Mouse (Mus musculus): ENCODE measurements around the gene Tspan14.

Tspan14 gene

DNA sequence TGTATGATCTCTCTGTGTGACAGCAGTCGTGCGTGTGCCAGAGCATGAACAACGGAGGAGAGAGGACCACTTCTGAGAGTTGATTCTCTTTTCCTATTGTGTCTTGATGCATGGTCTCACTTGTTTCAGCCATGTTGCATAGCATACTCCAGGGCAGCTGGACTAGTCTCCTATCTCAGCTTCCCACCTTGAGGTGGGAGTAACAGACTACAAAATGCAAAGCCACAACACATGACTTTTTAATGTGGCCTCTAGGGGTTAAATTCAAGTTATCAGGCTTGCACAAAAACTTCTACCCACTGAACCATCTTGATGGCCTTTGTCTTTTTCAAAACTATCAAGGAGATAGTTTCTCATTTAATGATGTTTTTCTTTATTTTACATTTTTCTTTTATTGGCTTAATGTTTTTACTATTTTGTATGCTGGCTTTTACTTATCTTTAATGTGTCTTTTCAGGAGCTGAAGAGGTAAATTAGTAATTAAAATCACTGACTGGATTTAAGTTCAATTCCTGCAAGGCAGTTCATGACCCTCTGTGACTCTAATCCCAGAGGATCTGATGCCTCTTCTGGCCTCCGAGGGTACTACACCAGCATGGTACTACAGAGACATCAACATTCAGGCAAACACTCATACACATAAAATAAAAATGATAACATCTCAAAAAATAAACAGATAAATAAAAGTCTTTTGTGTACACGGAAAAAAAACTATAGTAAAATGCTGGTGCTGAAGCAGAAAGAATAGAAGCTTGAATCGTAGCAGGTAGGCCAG lies 80.0 kb downstream of the Tspan14 start:
- DNase-seq (ENCODE audit: extremely low spot score, low read depth, low spot score) = no peak

DNA sequence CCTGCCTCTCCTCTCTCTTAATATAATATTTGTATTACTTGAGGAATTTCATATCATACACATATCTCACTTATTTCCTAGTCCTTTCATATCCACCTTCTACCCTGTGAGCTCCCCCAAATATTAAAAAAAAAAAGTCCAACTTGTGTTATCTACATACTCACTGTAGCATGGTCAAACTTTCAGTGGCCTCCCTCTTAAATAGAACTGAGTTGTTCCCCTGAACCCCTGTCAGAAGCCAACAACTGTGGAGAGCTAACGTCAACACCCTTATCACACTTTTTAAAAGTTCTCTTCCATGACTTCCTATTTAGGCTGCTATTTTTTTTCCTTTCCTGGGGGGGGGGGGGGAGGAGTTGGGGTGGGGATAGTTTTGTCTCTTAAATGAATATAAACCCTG lies 80.9 kb downstream of the Tspan14 start:
- no peak for DNase-seq (ENCODE audit: extremely low spot score, low read depth, low spot score)

DNA sequence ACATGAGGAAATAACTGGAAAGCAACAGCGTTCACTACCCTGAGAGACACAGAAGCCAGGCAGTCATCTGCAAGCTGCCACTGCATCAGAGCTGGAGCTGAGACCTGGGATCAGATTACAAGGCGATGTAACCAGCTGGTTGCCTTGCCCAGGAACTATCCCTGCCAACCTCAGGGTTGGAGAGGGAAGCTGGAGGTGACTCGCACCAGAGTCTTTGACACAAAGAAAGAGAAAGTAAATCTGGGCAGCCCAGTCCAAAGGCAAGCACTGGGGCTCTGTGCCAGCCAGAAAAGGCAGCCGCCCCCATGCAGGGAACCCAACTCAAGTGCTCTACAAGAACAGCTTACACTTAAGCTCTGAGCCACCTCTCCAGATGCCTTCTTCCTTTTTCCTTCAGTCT lies 81.4 kb downstream of the Tspan14 start:
- DNase-seq (ENCODE audit: extremely low spot score, low read depth, low spot score) = no peak

DNA sequence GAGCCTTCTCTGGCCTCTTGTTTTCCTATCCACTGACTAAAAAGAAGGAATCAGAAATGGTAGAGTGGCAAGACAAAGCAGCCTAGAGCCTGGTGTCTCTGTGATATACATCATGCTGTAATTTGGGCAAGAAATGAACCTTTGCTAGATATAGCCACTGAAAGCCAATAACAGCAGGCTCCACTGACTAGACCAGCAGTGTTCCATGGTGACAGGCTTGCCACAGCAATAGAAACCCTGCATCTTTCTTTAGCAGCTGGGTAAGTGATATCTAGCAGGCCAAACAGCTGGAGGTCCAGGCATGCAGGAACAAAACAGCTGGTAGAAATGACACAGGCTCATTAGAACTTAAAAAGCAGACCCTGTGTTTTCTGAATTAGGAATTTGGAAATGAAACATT lies 92.0 kb downstream of the Tspan14 start:
- DNase-seq (ENCODE audit: extremely low spot score, low read depth, low spot score) = no peak

DNA sequence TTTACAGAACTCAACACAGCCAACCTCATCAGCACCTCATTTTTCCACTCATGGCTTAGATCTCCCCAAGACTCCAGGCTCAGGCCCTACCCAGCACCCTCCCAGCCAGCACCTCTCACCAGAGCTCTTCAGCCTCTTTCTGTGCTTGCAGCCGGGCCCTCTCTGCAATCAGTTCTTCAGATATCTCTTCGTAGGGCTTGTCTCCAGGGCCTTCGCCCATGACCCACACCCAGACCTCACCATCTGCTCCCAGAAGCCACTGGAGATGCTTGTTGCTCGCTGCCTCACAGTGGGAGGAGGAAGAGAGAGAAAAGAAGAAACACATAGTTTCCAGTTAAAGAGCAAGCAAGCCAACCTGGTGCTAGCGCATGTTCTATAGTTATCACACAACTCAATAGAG lies 92.6 kb downstream of the Tspan14 start:
- DNase-seq (ENCODE audit: extremely low spot score, low read depth, low spot score) = no peak

DNA sequence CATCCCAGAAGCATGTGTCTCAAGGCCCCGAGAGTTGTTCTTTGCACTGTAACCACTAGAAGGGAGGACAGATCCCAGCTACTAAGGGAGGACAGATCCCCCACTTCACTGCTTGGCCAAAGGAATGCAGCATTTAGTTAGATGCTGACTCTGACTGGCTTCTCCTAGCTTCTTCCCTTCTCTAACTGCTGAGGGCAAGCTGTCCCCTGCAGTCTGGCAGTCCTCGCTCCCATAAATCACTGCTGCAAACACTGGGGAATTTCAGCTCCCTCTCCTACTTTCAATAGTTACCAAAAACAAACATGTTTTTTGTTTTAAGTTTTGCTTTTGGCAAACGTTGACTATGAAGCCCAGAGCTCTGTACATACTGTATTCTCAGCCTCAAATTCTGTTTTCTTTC lies 96.0 kb downstream of the Tspan14 start:
- DNase-seq (ENCODE audit: extremely low spot score, low read depth, low spot score) = no peak

DNA sequence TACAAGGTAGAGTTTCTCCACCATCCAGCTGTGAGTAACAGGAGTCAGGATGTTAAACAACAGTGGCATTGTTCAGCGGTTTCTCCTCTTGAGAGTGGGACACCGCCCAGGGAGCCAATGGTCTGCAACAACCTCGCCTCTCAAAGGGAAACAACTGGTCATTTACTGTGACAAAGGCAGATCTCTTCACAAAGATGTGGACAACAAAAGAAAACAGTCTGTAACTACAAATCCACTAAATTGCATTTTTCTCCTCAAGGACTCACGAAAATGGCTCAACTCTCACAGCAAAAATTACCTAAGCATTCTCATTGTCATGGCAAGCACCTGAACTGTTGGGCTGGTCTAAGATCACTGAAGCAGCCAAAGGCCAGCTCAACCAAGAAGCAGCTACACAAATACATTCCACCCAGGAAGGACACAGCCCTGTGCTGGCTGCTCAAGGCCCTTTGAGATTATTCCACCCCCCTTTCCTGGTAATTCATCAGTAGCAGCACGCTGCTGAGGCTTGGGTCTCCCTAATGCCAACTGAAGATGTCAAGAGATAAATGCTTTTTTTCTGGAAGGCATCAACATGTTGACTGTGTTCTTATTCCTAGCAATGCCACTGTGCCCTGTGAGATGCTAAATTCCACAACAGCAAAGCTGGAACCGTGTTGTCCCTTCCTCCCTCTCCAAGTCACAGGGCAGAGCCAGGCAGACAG lies 101.6 kb downstream of the Tspan14 start:
- DNase-seq (ENCODE audit: extremely low spot score, low read depth, low spot score) = no peak

DNA sequence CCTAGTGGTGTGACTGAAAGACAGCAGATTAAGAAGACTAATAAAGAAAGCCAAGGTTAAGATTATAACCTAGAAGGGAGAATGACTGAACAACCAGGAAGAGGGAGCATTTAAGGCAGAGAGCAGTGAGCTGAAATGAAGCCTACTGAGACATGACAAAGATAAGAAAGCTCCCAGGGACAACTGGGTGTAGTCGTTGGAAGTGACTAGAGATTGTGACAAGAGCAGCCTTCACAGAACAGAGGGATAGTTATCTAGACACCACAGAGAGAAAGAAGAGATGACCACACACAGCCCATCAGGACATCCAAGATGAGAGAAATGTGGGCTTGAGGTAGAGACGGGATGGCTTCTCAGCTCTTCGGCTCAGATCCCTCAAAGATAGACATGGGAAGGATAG lies 102.9 kb downstream of the Tspan14 start:
- no peak for DNase-seq (ENCODE audit: extremely low spot score, low read depth, low spot score)

DNA sequence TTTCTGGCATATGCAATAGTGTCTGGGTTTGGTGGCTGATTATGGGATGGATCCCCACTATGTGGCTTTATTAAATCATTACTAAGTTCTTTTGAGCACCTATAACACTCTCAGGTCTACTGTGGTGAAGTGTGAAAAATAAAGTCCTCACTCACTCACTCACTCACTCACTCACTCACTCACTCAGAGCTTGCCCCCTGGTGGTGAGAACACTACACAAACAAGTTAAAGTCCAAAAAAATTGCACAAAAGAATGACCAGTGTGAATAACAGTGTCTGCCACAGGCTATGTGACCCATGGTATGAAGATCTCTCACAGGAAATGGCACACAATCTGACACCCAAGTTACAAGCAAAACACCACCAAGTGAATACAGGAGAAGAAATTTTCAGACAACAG lies 103.6 kb downstream of the Tspan14 start:
- no peak for DNase-seq (ENCODE audit: extremely low spot score, low read depth, low spot score)

Measured in hindlimb bud, embryonic 11.5 days (tissue).